15 mouse cellular contexts compared by ENCODE assay signal in the genomic region with DNA sequence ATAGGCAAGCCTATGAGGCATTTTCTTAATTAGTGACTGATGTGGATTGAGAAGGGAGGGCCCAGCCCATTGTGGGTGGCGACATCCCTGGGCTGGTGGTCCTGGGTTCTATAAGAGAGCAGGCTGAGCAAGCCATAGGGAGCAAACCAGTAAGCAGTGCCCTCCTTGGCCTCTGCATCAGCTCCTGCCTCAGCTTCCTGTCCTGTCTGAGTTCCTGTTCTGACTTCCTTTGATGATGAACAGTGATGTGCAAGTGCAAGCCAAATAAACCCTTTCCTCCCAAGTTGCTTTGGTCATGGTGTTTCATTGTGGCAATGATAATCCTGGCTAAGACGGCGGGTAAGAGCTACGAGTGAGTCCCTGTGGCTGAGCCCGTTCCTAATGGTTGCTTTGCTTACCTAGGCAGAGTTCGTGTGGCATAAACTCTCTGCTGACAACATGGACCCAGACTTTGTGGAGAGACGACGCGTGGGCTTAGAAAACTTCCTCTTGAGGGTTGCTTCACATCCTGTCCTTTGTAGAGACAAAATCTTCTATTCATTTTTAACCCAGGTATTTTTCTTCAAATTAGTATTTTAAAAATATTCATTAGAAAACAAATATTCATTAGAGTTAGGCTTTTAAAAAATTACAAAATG.
"Had no signal": no experiment of that assay in that cellular context is flagged by ENCODE, and none has a peak within 500 bp of the region (broad histone marks: within the 10 kb centered on the region; RNA-seq: fewer than 3 reads in every experiment).

No protein-coding gene starts in this region.

- H3K27ac ChIP-seq: kidney, postnatal 0 days; layer of hippocampus, adult 2 months; left cerebral cortex, adult 2 months; limb, embryonic 15.5 days; liver, embryonic 12.5 days; midbrain, embryonic 15.5 days; neural tube, embryonic 13.5 days; stomach, embryonic 15.5 days had no signal

- ATAC-seq: liver, embryonic 12.5 days; midbrain, embryonic 15.5 days had no signal

- H3K4me3 ChIP-seq: layer of hippocampus, adult 2 months; left cerebral cortex, adult 2 months; limb, embryonic 15.5 days; liver, embryonic 12.5 days; midbrain, embryonic 15.5 days; neural tube, embryonic 13.5 days; stomach, embryonic 15.5 days had no signal

- H3K27me3 ChIP-seq: limb, embryonic 15.5 days; liver, embryonic 12.5 days; midbrain, embryonic 15.5 days; neural tube, embryonic 13.5 days; stomach, embryonic 15.5 days had no signal

- H3K4me1 ChIP-seq: limb, embryonic 15.5 days; liver, embryonic 12.5 days; midbrain, embryonic 15.5 days; neural tube, embryonic 13.5 days; stomach, embryonic 15.5 days had no signal

- DNase-seq: kidney, adult 9 months; kidney, postnatal 4 days; lung, embryonic 14.5 days; lung, postnatal 14 days; retina, postnatal 1 day; right cerebral cortex, postnatal 14 days; thymus, postnatal 4 days had no signal
